Comparison of ENCODE assay signal across 1 mouse cellular context in the genomic region with DNA sequence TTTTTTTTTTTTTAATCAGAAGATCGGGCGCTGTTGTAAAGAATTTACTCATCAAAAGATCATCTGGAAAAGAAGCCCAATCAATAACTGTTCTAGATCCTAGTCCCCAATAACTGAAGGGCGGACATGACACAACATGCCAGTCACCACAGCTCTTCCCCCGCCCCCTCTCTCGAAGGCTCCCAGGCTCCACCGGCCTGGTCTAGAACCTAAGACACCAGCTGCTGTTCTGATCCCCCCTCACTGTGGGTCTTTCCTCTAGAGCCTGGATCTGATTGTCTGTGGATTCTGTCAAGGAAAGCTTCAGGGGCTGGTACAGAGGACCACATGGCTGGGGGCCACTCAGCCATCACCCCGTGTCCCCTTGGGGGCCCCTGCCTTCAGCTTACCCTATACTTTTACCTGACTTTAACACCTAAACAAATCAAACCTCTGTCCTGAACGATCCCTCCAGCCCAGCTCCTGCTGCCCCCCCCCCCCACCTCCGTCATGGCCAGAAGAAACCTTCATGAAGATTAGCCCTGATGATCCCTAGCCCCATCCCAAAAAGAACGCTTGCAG.
TF ChIP-seq lines count a peak whose summit lies in the region.

No protein-coding gene starts in this region.

TF ChIP-seq in MEL, 35 proteins besides CTCF, POLR2A, EP300 and RAD21:
- no peak for TF ChIP-seq USF1 (IDR thresholded peaks at IDR 0.05; ENCODE audit: low read depth, low read length)
- TF ChIP-seq BHLHE40 (IDR thresholded peaks at IDR 0.05; ENCODE audit: borderline replicate concordance, low read depth, low read length) = no peak
- TF ChIP-seq TBP (IDR thresholded peaks at IDR 0.05; ENCODE audit: low read depth, low read length) = no peak
- TF ChIP-seq POLR2AphosphoS5 (IDR thresholded peaks at IDR 0.05; ENCODE audit: borderline replicate concordance, low read depth, low read length) = no peak
- no peak for TF ChIP-seq JUND (IDR thresholded peaks at IDR 0.05; ENCODE audit: low read depth, low read length)
- peak; percentile 2; the same call in 1 of the 2 replicates for TF ChIP-seq MAZ (IDR thresholded peaks at IDR 0.05; ENCODE audit: low read depth, low read length)
